Mouse (Mus musculus): ENCODE results near the gene Nfs1. TPM values are rescaled to one million over a fixed set of nuclear protein-coding genes. Genes with fewer than 3 reads are reported as not detected.
"Not testable (repeated sequence)": the region's sequence is repeated elsewhere in the genome, so short reads cannot be mapped to it uniquely, and the experiment has no call there.

Gene Nfs1
- polyA plus RNA-seq, 1 experiment: 12.7 TPM

DNA sequence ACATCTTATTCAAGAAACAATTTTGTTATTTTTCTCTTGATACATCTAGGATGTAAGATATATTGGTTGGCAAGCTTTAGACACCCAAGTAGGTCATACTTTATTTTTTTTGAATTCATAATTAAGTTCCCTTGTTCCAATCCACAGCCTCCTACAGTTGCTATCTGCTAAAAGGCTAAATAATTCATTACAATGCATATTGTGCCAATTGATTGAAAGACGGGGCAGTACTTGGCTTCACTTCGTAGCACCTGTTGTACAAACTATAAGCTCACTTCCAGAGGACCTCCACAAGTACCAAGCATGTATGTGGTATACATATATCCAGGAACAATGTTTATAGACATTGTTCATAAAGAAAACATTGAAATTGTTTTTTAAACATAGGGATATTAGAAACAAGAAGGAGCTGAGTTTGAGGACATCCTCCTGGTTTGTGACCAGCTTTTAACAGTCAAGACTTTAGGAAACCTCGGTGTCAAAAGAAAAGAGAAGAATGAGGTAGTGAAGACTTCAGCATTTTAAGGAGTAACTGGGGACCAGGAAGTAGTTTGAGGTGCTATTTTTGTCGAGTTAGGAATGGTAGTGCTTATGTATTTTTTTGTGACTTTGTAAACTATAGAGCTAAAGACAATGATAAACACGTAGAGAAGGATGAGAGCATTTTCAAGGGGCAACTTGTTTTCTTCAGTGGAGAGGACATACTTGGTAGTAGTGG lies 2.4 kb upstream of the Nfs1 start:
- TF ChIP-seq GATA1 (IDR thresholded peaks at IDR 0.05; ENCODE audit: borderline replicate concordance, low read length): no peak
- no peak for TF ChIP-seq FLI1 (IDR thresholded peaks at IDR 0.05; ENCODE audit: low read length)
- peaks cover 22% of the 10 kb centered on the region for H3K4me1 ChIP-seq
- H3K4me3 ChIP-seq (replicated peaks): no peak overlapping the region
- H3K9me3 ChIP-seq: 0 out of 2 replicates have a peak, but pooled peaks cover 3% of the 10 kb centered on the region
- H3K27me3 ChIP-seq (replicated peaks): no peaks in the 10 kb centered on the region
- peaks cover 60% of the 10 kb centered on the region for H3K36me3 ChIP-seq (replicated peaks; ENCODE audit: low read length)

DNA sequence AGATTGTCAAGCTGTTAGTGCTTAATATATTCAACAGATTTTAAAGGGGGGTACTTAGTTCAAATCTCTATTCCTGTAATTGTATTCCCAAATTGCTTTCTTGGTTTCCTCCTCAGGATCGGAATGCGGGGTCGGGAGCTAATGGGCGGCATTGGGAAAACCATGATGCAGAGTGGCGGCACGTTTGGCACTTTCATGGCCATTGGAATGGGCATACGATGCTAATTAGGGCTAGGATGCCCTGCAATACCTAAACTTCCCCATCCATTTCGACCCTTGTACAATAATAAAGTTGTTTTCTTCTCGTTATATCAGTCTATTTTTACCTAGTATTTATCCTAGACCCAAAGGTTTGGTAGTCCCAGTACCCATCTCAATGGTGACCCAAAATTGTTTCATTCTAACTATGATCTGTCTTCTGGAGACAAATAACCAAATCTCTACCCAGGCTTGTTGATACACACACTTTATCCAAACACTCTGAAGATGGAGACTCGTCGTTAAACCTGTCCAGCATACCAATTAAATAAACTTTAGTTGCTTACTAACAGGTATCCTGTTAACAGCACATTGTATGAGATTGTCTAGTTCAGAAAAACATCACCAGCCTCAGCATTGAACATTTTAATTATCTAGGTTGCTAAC lies 1.6 kb upstream of the Nfs1 start:
- Histone ChIP-seq H3K36me3 (replicated peaks; ENCODE audit: low read length) (peaks cover 56% of the 10 kb centered on the region), H3K4me3 (replicated peaks) (peak overlapping the region; percentile 92)
- TF ChIP-seq FLI1 (IDR thresholded peaks at IDR 0.05; ENCODE audit: low read length) (no peak), GATA1 (IDR thresholded peaks at IDR 0.05; ENCODE audit: borderline replicate concordance, low read length) (no peak)

DNA sequence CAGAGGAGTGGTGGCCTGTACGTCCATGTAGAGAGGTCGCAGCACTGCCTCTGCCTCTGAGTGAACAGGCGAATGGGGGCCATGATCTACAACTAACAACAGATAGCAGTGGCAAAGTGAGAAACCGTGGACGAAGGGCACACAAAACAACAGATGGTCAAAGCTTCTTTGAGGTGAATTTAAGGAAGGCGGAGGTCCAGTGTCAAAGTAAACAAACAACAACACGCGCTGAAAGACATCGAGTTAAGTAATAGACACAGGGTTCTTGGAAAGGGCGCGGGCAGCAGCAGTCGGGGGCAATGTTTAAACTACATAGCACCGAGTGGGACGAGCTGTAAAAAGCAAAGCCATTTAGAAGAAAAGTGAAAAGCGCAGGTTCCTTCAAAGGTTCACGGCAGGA lies 619 bp downstream of the Nfs1 start:
- Histone ChIP-seq H3K4me3 (replicated peaks) (peak overlapping the region; percentile 92), H3K36me3 (replicated peaks; ENCODE audit: low read length) (peaks cover 56% of the 10 kb centered on the region), H3K9me3 (0 out of 2 replicates have a peak, but pooled peaks cover 3% of the 10 kb centered on the region), H3K4me1 (peaks cover 41% of the 10 kb centered on the region), H3K27me3 (replicated peaks) (no peaks in the 10 kb centered on the region)
- no peak for TF ChIP-seq FLI1 (IDR thresholded peaks at IDR 0.05; ENCODE audit: low read length)
- no peak for TF ChIP-seq GATA1 (IDR thresholded peaks at IDR 0.05; ENCODE audit: borderline replicate concordance, low read length)

More for the DNA sequence above, 1.6 kb upstream of the Nfs1 start:
- Histone ChIP-seq H3K9me3 (0 out of 2 replicates have a peak, but pooled peaks cover 3% of the 10 kb centered on the region), H3K4me1 (peaks cover 26% of the 10 kb centered on the region), H3K27me3 (replicated peaks) (no peaks in the 10 kb centered on the region)

DNA sequence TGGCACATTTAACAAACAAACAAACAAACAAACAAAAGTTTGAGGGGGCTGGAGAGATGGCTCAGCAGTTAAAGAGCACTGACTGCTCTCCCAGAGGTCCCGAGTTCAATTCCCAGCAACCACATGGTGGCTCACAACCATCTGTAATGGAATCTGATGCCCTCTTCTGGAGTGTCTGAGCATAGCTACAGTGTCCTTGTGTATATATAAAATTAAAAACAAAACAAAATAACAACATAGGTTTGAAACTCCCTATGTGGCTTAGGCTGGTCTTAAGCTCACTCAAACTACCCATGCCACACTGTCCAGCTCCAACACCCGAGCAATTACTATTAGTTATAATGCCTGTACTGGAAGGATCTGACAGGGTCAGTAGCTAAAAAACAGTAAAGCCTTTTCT lies 1.2 kb downstream of the Nfs1 start:
- H3K36me3 ChIP-seq (replicated peaks; ENCODE audit: low read length): peaks cover 50% of the 10 kb centered on the region
- 0 out of 2 replicates have a peak, but pooled peaks cover 3% of the 10 kb centered on the region for H3K9me3 ChIP-seq
- H3K4me3 ChIP-seq (replicated peaks): peak overlapping the region; percentile 92
- H3K4me1 ChIP-seq: peaks cover 41% of the 10 kb centered on the region
- H3K27me3 ChIP-seq (replicated peaks): no peaks in the 10 kb centered on the region
- TF ChIP-seq FLI1 (IDR thresholded peaks at IDR 0.05; ENCODE audit: low read length) (no peak), GATA1 (IDR thresholded peaks at IDR 0.05; ENCODE audit: borderline replicate concordance, low read length) (no peak)

DNA sequence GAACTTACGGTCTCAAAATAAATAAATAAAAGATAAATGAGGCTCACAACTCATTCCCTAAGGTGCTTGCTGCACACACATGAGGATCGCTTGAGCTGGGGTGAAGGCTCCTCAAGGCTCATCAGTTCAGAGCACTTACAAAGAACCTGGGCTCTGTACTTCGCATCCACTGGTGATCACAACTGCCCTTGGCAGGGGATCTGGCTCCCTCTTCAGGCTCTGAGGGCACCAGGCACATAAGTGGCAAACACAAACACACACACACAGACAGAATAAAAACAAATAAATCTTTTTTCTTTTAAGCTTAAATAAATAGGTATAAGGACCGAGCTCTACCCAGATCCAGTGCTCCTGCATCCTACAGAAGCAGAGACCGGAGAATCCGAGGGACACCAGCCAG lies 8.3 kb downstream of the Nfs1 start:
- H3K36me3 ChIP-seq (replicated peaks; ENCODE audit: low read length): peaks cover 68% of the 10 kb centered on the region

DNA sequence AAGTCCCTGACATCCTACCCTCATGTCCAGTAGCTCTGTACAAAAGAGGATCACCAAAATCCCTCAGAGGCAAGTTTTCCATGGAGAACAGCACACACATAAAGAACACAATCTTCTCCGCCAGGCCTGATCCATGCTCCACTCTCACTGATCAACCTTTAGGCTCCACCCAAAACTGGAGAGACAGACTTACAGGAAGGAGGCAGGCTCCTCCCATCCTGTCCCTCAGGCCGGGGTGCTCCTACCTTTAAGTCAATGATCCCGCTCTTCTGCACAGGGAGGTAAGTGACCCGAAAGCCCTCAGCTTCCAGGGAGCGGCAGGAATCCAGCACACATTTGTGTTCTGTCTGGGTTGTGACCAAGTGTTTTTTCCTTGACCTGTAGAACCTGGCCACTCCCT lies 9.8 kb downstream of the Nfs1 start:
- H3K27me3 ChIP-seq (replicated peaks): no peaks in the 10 kb centered on the region
- no peak overlapping the region for H3K4me3 ChIP-seq (replicated peaks)
- peaks cover 11% of the 10 kb centered on the region for H3K4me1 ChIP-seq
- H3K36me3 ChIP-seq (replicated peaks; ENCODE audit: low read length): peaks cover 59% of the 10 kb centered on the region
- no peak for TF ChIP-seq FLI1 (IDR thresholded peaks at IDR 0.05; ENCODE audit: low read length)
- TF ChIP-seq GATA1 (IDR thresholded peaks at IDR 0.05; ENCODE audit: borderline replicate concordance, low read length): no peak
- H3K9me3 ChIP-seq: no peaks in the 10 kb centered on the region

More for the DNA sequence above, 8.3 kb downstream of the Nfs1 start:
- no peak for TF ChIP-seq GATA1 (IDR thresholded peaks at IDR 0.05; ENCODE audit: borderline replicate concordance, low read length)
- TF ChIP-seq FLI1 (IDR thresholded peaks at IDR 0.05; ENCODE audit: low read length): no peak
- Histone ChIP-seq H3K27me3 (replicated peaks) (no peaks in the 10 kb centered on the region), H3K4me1 (peaks cover 23% of the 10 kb centered on the region), H3K4me3 (replicated peaks) (no peak overlapping the region), H3K9me3 (no peaks in the 10 kb centered on the region)

DNA sequence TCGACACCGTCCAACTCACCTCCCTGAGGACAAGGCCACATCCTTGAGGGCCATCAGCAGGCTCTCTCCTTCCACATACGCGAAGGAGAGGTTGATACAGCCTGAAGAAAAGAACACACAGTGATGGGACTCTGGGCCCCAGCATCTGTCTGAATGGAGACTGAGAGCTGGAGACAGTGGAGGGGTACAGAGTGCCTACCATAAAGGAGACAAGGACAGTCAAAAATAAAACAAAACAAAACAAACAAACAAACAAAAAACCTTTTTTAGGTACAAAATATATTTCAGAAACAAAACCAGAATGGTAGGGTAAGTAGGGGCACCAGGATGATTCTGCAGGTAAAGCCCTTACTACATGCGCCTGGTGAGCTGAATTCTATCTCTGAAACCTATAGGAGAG lies 17.0 kb downstream of the Nfs1 start, which contains the start of gene Gm28036:
Gene Gm28036 (minus strand): TSS at position 101 of the 400 bp plus-strand sequence.
- Histone ChIP-seq H3K9me3 (no peaks in the 10 kb centered on the region), H3K27me3 (replicated peaks) (no peaks in the 10 kb centered on the region), H3K4me1 (no peaks in the 10 kb centered on the region), H3K36me3 (replicated peaks; ENCODE audit: low read length) (peaks cover 79% of the 10 kb centered on the region), H3K4me3 (replicated peaks) (no peak within 1 kb of the TSS)
- no peak for TF ChIP-seq FLI1 (IDR thresholded peaks at IDR 0.05; ENCODE audit: low read length)
- TF ChIP-seq GATA1 (IDR thresholded peaks at IDR 0.05; ENCODE audit: borderline replicate concordance, low read length): no peak

DNA sequence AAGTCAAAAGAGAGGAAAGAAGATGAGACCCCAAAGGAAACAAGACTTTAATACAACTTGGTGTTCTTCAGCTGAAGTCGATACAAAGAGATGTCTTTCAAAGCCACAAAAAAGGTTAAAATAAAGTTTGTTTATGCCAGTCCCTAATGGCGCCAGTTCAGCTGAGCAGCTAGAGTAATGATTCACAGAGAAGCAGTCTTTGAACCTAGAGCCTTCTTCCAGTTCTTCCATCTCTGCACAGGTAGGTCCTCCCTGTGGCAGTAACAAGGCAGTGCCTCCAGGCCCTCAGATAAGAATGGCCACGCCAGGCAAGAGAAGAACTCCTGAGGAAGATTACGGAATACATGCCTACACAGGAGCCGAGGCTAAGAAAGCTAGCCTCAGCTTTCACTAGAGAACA lies 20.3 kb downstream of the Nfs1 start:
- Histone ChIP-seq H3K27me3 (replicated peaks) (no peaks in the 10 kb centered on the region), H3K4me3 (replicated peaks) (no peak overlapping the region), H3K9me3 (no peaks in the 10 kb centered on the region), H3K36me3 (replicated peaks; ENCODE audit: low read length) (peaks cover 59% of the 10 kb centered on the region), H3K4me1 (no peaks in the 10 kb centered on the region)
- TF ChIP-seq FLI1 (IDR thresholded peaks at IDR 0.05; ENCODE audit: low read length) (no peak), GATA1 (IDR thresholded peaks at IDR 0.05; ENCODE audit: borderline replicate concordance, low read length) (no peak)

DNA sequence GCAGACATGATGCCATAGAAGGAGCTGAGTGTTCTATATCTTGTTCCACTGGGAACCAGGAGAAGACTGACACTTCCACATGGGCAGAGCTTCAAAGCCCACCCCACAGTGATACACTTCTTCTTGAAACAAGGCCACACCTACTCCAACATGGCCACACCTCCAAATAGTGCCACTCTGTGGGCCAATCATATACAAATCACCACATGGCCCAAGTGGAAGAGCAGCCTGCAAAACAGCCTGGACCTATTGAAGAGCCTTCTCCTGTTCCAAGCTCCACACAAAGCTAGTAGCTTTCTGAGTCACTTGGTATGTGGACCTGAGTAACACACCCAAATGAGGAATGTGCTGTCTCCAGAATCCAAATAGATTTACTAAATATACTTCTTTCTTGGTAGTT lies 24.4 kb downstream of the Nfs1 start:
- Histone ChIP-seq H3K9me3 (no peaks in the 10 kb centered on the region), H3K4me1 (no peaks in the 10 kb centered on the region)
- TF ChIP-seq GATA1 (IDR thresholded peaks at IDR 0.05; ENCODE audit: borderline replicate concordance, low read length): no peak
- TF ChIP-seq FLI1 (IDR thresholded peaks at IDR 0.05; ENCODE audit: low read length): no peak

DNA sequence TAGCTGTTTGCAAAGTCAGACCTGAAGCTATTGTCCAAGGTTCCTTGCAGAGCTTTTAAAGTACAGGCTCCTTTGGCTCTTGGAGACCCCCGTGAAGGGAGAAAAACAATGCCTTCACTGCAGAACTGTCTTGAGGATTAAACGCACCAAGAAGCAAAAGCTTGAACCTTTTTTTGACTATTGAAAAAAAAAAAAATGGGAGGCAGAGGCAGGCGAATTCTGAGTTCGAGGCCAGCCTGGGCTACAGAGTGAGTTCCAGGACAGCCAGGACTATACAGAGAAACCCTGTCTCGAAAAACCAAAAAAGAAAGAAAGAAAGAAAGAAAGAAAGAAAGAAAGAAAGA lies 31.9 kb downstream of the Nfs1 start:
- peak overlapping the region; percentile 99 for H3K4me3 ChIP-seq (replicated peaks)
- H3K9me3 ChIP-seq: not testable (repeated sequence)

More for the DNA sequence above, 24.4 kb downstream of the Nfs1 start:
- Histone ChIP-seq H3K4me3 (replicated peaks) (no peak overlapping the region), H3K36me3 (replicated peaks; ENCODE audit: low read length) (peaks cover 22% of the 10 kb centered on the region), H3K27me3 (replicated peaks) (no peaks in the 10 kb centered on the region)

More for the DNA sequence above, 31.9 kb downstream of the Nfs1 start:
- not testable (repeated sequence) for H3K27me3 ChIP-seq (replicated peaks); H3K36me3 ChIP-seq (replicated peaks; ENCODE audit: low read length)
- H3K4me1 ChIP-seq: peaks cover 24% of the 10 kb centered on the region

Measured in megakaryocyte, embryonic 14.5 days (primary cell).